Mouse (Mus musculus) stomach, embryonic 15.5 days (tissue): ENCODE data around the gene Gm44805. TPM values are rescaled to one million over a fixed set of nuclear protein-coding genes. Genes with fewer than 3 reads are reported as not detected.

Source experiments
- ATAC-seq: fragments of 200-750 bp; cut with Nextera tagmentation; 2 replicates; pipeline ENCODE4 v1.8.0; 2017; ENCODE audit warnings: low read depth, moderate number of reproducible peaks, moderate TSS enrichment; ENCODE audit not compliant: insufficient read depth, low FRiP score
- H3K27ac ChIP-seq: fragments of 300-500 bp; sonication (generic); 2 replicates; pipeline ENCODE4 v1.5.1; 2015; ENCODE audit warnings: mild to moderate bottlenecking, inconsistent platforms
- H3K27me3 ChIP-seq: fragments of 300-500 bp; sonication (generic); replicated peaks from 2 replicates; pipeline ENCODE4 v1.6.1; 2015; ENCODE audit warnings: inconsistent platforms
- H3K36me3 ChIP-seq: fragments of 300-500 bp; sonication (generic); 2 replicates; pipeline ENCODE4 v1.6.1; 2015; ENCODE audit warnings: inconsistent platforms
- H3K4me1 ChIP-seq: fragments of 300-500 bp; sonication (generic); 2 replicates; pipeline ENCODE4 v1.6.1; 2015; ENCODE audit warnings: inconsistent platforms
- H3K4me2 ChIP-seq: fragments of 300-500 bp; sonication (generic); 2 replicates; pipeline ENCODE4 v1.6.1; 2015; ENCODE audit warnings: mild to moderate bottlenecking, inconsistent platforms
- H3K4me3 ChIP-seq: fragments of 300-500 bp; sonication (generic); replicated peaks from 2 replicates; pipeline ENCODE4 v1.5.1; 2015; ENCODE audit warnings: inconsistent platforms
- H3K9ac ChIP-seq: fragments of 300-500 bp; sonication (generic); 2 replicates; pipeline ENCODE4 v1.6.1; 2015; ENCODE audit warnings: inconsistent platforms
- H3K9me3 ChIP-seq: fragments of 300-500 bp; sonication (generic); 2 replicates; pipeline ENCODE4 v1.6.1; 2016; ENCODE audit warnings: inconsistent platforms
- WGBS: fragments of 180-500 bp; shearing (Covaris S2); methylation state at CpG from one replicate; pipeline ENCODE4 v1.1.7; 2015; 5-methylcytosine and 5-hydroxymethylcytosine counted together
- polyA plus RNA-seq: library from polyadenylated mRNA; unstranded; fragments of >200 nt; fragmentation: Nextera tagmentation; extraction: Ambion mirVana; gene quantifications from 2 replicates; pipeline ENCODE4 v1.2.1, GENCODE M21; 2015

Gene Gm44805
- polyA plus RNA-seq, 1 experiment from 2014 or later = not detected

DNA sequence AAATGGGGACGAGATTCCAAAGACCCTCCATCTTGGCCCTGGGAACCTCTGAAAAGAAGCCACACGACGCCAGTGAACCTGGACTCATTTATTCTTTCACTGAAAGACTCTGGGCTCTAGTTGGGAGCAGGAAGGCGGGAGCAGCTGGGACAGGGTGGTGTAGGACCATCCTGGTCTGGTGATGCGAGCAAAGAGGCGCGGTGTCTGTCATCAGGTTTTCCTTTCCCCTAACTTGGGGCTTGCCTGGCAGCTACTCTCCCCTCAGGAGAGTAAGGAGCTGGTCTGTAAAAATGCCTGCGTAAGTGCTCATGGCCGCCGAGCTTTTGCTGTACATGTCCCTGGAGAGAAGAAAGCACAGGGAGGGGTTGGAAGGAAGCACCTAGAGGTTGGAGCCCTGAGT lies 9.7 kb downstream of the Gm44805 start:
- H3K4me3 ChIP-seq = no peak overlapping the region
- 61% methylated on average over 10 of the region's 10 CpGs for WGBS
- no peaks in the 10 kb centered on the region for H3K27me3 ChIP-seq
- H3K4me2 ChIP-seq = no peak overlapping the region
- no peaks in the 10 kb centered on the region for H3K36me3 ChIP-seq
- no peak overlapping the region for H3K9ac ChIP-seq
- peaks cover 5% of the 10 kb centered on the region; the same call in 1 of the 2 replicates for H3K4me1 ChIP-seq
- H3K27ac ChIP-seq = no peak overlapping the region
- no peak for ATAC-seq
- no peaks in the 10 kb centered on the region for H3K9me3 ChIP-seq

DNA sequence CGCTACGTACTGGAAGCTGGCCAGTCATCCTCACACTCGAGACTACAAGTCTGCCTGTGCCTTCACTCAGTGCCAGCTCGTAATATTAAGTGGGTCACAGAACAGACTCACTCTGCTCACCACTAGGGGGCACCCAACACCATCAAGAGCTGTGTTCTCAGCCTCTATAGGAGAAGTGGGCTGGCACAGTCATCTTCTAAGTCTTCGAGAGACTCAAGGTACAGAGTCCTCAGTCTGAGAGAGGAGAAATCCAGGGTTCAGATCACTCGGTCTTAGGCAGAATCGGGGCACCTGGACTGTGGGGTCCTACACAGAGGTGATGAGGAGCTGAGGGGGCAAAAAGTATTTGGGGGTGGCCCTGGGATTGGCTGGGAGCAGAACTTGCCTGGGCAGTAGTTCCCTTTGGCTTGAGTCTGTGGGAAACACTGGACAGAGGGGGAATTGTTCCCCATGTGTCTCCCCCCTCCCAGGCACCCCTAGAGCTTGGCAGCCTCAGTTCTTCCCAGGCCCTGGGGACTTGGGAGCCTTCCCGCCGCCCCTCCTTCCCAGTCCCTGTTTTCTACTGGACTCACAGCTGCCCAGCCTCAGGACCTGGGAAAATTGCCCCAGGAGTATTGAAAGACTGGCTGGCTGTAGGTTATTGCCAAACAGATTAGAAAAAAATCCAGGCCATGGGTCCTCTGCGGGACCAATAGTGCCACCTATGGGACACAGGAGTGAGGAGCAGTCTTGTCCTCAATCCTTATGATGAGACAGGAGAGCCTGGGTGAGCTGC lies 12.1 kb downstream of the Gm44805 start:
- Histone ChIP-seq H3K9me3 (no peaks in the 10 kb centered on the region), H3K4me1 (peaks cover 11% of the 10 kb centered on the region), H3K27ac (peak overlapping the region; percentile 60; the same call in 1 of the 2 replicates), H3K27me3 (no peaks in the 10 kb centered on the region), H3K4me2 (peak overlapping the region; percentile 46), H3K4me3 (no peak overlapping the region), H3K9ac (no peak overlapping the region), H3K36me3 (no peaks in the 10 kb centered on the region)
- 3% methylated on average over 10 of the region's 10 CpGs for WGBS
- ATAC-seq = peak; percentile 67

DNA sequence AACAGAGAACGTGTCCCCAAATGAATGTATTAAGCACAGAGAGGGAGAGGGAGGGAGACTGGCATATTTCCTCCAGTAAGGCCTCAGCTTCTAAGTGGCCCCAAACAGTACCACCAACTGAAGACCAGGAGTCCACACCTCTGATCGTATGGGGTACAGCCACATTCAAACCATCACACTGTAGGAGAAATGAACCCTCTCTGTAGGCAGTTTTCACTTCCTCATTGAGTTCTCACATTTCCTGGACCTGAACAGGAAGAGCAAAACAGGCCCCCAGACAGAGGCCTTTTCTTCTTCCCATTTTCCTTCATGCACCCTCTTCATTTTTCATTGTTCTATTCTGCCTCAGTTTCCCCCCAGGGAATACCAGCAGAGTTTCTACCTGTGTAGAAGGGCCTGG lies 13.8 kb downstream of the Gm44805 start:
- Histone ChIP-seq H3K9ac (no peak overlapping the region), H3K4me3 (no peak overlapping the region), H3K4me2 (no peak overlapping the region), H3K9me3 (no peaks in the 10 kb centered on the region), H3K27ac (0 out of 2 replicates have a peak overlapping the region, but pooled peaks have one; percentile 1), H3K27me3 (no peaks in the 10 kb centered on the region), H3K4me1 (peaks cover 22% of the 10 kb centered on the region), H3K36me3 (no peaks in the 10 kb centered on the region)
- ATAC-seq = no peak
- 71% methylated on average over 2 of the region's 2 CpGs for WGBS

GRCm38 (mm10) chr7:19666750-19667149 lies 14.5 kb downstream of the Gm44805 start:
- H3K4me2 ChIP-seq = no peak overlapping the region
- no peak overlapping the region for H3K9ac ChIP-seq
- H3K27ac ChIP-seq = no peak overlapping the region
- no peaks in the 10 kb centered on the region for H3K27me3 ChIP-seq
- no peaks in the 10 kb centered on the region for H3K9me3 ChIP-seq
- ATAC-seq = no peak
- 68% methylated on average over 3 of the region's 3 CpGs for WGBS
- H3K4me3 ChIP-seq = no peak overlapping the region
- H3K4me1 ChIP-seq = peaks cover 22% of the 10 kb centered on the region
- H3K36me3 ChIP-seq = 0 out of 2 replicates have a peak, but pooled peaks cover 6% of the 10 kb centered on the region

- ATAC-seq = peak; percentile 88
- Histone ChIP-seq H3K27me3 (no peaks in the 10 kb centered on the region), H3K4me1 (peaks cover 22% of the 10 kb centered on the region), H3K36me3 (0 out of 2 replicates have a peak, but pooled peaks cover 6% of the 10 kb centered on the region), H3K4me2 (peak within 1 kb of the TSS; percentile 83), H3K27ac (peak within 1 kb of the TSS; percentile 96), H3K9me3 (no peaks in the 10 kb centered on the region), H3K9ac (peak within 1 kb of the TSS; percentile 99), H3K4me3 (peak within 1 kb of the TSS; percentile 100)
- under 1% methylated on average over 63 of the region's 63 CpGs for WGBS
Measured at GRCm38 (mm10) chr7:19664955-19665841, 16.0 kb downstream of the Gm44805 start, which contains the start of gene Clptm1. Gene Clptm1 (minus strand): TSS chr7:19665033.

DNA sequence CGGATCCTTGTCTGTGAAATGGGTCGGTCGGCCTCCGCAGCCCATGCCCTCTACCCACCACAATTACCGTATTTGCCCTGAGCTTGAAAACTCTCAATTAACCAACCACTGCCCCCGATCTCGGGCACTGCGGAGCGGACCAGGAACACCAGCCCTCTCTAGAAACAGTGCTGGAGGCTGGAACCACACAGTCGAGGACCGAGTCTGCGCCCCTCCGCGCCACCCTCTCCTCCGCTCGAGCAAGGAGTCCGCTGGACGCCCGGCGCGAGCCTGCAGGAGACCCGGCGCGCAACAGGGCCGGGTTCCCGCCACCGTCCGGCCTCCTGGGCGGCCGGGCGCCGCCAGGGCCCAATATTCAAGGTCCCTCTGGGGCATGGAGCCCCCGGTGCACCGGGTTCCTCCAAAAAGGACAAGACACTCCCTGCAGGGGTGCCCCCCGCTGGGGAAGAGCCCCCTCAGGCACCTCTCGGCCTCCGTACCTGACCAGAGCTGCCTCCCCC lies 16.7 kb downstream of the Gm44805 start:
- Histone ChIP-seq H3K9me3 (no peaks in the 10 kb centered on the region), H3K4me1 (peaks cover 22% of the 10 kb centered on the region), H3K27ac (peak overlapping the region; percentile 96), H3K27me3 (no peaks in the 10 kb centered on the region), H3K36me3 (0 out of 2 replicates have a peak, but pooled peaks cover 6% of the 10 kb centered on the region), H3K4me2 (peak overlapping the region; percentile 83), H3K4me3 (peak overlapping the region; percentile 100), H3K9ac (peak overlapping the region; percentile 99)
- under 1% methylated on average over 31 of the region's 37 CpGs for WGBS
- peak; percentile 48 for ATAC-seq

GRCm38 (mm10) chr7:19663940-19664339 lies 17.3 kb downstream of the Gm44805 start:
- Histone ChIP-seq H3K9ac (peak overlapping the region; percentile 99), H3K27ac (0 out of 2 replicates have a peak overlapping the region, but pooled peaks have one; percentile 96), H3K9me3 (no peaks in the 10 kb centered on the region), H3K27me3 (no peaks in the 10 kb centered on the region), H3K36me3 (0 out of 2 replicates have a peak, but pooled peaks cover 6% of the 10 kb centered on the region), H3K4me3 (peak overlapping the region; percentile 100), H3K4me1 (peaks cover 17% of the 10 kb centered on the region), H3K4me2 (peak overlapping the region; percentile 83)
- ATAC-seq = no peak
- WGBS = 10% methylated on average over 8 of the region's 8 CpGs

DNA sequence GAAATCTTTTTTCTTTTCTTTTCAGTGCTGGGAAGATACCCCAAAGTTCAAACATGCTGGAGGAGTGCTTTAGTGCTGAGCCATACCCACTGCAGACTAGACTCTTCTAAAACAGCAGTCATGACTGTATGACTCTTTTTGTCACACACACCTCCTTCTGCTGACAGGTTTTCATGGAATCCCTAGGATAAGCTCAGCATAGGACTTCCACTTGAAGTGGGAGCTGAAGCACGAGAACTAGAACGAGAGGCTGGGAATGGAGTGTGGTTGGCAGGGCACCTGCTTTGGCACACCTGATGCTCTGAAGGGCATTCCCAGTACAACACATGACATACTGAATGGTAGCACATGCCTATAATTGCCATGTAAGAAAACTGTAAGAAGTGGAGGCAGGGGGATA lies 28.6 kb downstream of the Gm44805 start:
- 88% methylated on average over 2 of the region's 2 CpGs for WGBS
- no peaks in the 10 kb centered on the region for H3K9me3 ChIP-seq
- no peak overlapping the region for H3K9ac ChIP-seq
- no peak overlapping the region for H3K4me2 ChIP-seq
- H3K27me3 ChIP-seq = no peaks in the 10 kb centered on the region
- no peak overlapping the region for H3K27ac ChIP-seq
- H3K36me3 ChIP-seq = peaks cover 45% of the 10 kb centered on the region
- H3K4me1 ChIP-seq = no peaks in the 10 kb centered on the region
- ATAC-seq = no peak
- no peak overlapping the region for H3K4me3 ChIP-seq

DNA sequence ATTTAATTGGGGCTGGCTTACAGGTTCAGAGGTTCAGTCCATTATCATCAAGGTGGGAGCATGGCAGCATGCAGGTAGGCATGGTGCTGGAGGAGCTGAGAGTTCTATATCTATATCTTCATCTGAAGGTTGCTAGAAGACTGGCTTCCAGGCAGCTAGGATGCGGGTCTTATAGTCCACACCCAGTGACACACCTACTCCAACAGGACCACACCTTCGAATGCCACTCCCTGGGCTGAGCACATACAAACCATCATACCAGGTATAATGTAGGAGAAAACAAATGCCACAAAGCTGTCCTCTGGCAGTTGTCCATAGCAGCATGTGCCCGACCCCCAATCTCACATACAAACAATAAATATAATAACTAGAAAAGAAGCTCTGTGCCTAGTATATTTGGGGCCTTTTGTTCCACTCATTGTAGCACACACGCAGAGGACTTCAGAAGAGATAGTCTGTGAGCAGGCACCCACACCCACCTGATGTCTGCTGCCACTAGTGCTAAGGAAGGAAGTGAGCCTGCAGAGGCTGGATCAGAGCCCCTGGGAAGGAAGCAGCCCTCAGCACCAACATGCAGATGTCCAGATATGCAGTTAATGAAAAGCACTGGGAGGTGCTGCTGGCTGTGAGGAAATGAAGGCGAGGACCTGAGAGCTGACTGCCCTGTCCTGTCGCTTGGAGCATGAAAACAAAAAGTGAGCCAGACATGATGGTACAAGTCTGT lies 30.0 kb downstream of the Gm44805 start:
- Histone ChIP-seq H3K27ac (no peak overlapping the region), H3K27me3 (no peaks in the 10 kb centered on the region), H3K9ac (no peak overlapping the region), H3K9me3 (no peaks in the 10 kb centered on the region), H3K4me1 (no peaks in the 10 kb centered on the region), H3K4me2 (no peak overlapping the region), H3K36me3 (peaks cover 51% of the 10 kb centered on the region), H3K4me3 (no peak overlapping the region)
- ATAC-seq = no peak
- WGBS = 78% methylated on average over 6 of the region's 6 CpGs

- ATAC-seq = no peak
Measured at GRCm38 (mm10) chr7:19641223-19641622, 40.0 kb downstream of the Gm44805 start.

More at GRCm38 (mm10) chr7:19641223-19641622, 40.0 kb downstream of the Gm44805 start:
- H3K4me2 ChIP-seq = no peak overlapping the region
- H3K4me3 ChIP-seq = no peak overlapping the region
- H3K9ac ChIP-seq = no peak overlapping the region
- no peaks in the 10 kb centered on the region for H3K27me3 ChIP-seq
- WGBS = 94% methylated on average over 4 of the region's 4 CpGs
- no peaks in the 10 kb centered on the region for H3K4me1 ChIP-seq
- no peak overlapping the region for H3K27ac ChIP-seq
- H3K36me3 ChIP-seq = peaks cover 74% of the 10 kb centered on the region
- no peaks in the 10 kb centered on the region for H3K9me3 ChIP-seq
